Mouse (Mus musculus): ENCODE measurements around the gene Pla2g4c.

Pla2g4c gene

GRCm38 (mm10) chr7:13380588-13380987 lies 56.1 kb downstream of the Pla2g4c start:
- DNase-seq (ENCODE audit: low spot score), result no peak

- DNase-seq (ENCODE audit: low spot score), result no peak
These were observed 73.4 kb downstream of the Pla2g4c start, which contains the start of gene Cabp5 for GRCm38 (mm10) chr7:13397832-13398231. Gene Cabp5 (plus strand): TSS chr7:13398132.
